Mouse (Mus musculus): ENCODE measurements around the gene Fbn1.

The Fbn1 gene

DNA sequence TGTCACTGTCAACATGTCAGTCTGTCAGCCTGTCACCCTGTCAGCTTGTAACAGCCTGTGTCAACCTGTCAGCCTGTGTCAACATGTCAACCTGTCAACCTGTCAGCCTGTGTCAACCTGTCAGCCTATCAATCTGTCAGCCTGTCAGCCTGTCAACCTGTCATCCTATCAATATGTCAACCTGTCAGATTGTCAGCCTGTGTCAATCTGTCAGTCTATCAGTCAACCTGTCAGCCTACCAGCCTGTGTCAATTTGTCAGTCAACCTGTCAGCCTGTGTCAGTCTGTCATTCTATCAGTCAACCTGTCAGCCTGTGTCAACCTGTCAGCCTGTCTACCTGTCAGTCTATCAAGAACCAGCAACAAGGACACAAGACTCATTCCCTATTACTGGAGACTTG lies 6.3 kb downstream of the Fbn1 start:
- DNase-seq (ENCODE audit: low read depth in 2 of 2, low spot score in 2 of 2), result no peak

GRCm38 (mm10) chr2:125498216-125498615 lies 9.6 kb downstream of the Fbn1 start:
- DNase-seq (ENCODE audit: low read depth in 2 of 2, low spot score in 2 of 2), result no peak

- no peak for DNase-seq (ENCODE audit: low read depth in 2 of 2, low spot score in 2 of 2)
Observed at GRCm38 (mm10) chr2:125496696-125497095, 11.1 kb downstream of the Fbn1 start.

DNA sequence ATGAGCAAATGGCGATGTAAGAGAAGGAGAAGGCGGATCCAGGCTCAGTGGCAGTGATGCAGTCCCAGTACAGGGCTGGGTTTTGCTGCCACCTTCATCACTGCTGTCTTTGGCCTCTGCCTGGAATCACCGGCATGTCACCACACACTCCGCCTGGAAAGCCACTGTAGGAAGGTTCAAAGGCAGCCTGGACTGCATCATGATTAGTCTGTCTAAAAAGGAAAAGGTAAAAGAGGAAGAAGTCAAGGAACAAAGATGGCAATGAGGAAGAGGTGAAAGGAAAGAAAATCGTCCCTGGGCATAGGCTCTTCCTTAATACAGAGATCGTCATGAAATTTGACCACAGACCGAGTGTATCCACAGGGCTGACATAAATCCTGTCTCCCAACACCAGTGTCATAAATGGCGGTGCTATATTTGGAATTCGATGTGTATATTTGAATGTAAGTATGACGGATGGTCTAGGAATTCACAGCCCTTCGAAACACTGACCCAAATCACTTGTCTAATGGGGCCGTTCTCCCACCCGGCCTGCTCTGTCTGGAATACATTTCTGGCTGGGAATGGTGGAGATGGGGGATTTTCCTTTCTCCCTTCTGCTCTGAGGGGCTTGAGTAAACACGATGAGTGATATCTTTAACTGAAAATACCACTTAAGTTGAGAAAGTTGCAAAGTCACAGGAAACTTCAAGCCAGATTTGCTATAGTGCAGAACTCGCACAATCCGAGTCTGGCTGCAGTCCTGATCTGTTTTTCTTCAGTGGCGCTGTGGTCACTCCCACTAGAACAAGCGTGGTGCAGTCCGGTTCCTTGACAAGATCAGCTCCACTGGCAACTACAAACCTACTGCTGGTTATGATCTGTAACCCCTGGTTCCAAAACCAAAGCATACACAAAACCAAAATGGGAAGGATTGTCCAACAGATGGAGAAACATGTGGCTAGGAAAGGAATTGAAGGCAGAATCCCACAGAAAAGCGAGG lies 12.7 kb downstream of the Fbn1 start:
- DNase-seq (ENCODE audit: low read depth in 2 of 2, low spot score in 2 of 2), result no peak

DNA sequence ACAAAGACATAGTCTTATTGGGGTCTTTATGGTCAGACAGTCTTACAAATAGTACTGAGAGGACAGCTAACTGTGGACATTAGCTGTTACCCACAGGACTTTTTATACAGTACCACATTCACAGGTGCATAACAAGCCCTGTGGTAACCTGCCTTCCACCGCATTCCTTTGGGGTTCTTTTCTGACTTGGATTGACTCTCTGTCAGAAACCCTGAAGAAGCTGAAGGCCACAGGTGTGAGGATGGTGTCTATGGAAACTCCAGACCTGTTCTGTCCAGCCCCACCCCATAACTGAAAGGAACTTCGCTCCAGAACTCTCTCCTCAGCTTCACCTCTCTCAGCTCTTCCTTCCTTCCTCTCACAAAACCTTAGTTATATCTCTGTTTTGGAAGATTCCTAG lies 13.5 kb downstream of the Fbn1 start:
- no peak for DNase-seq (ENCODE audit: low read depth in 2 of 2, low spot score in 2 of 2)

DNA sequence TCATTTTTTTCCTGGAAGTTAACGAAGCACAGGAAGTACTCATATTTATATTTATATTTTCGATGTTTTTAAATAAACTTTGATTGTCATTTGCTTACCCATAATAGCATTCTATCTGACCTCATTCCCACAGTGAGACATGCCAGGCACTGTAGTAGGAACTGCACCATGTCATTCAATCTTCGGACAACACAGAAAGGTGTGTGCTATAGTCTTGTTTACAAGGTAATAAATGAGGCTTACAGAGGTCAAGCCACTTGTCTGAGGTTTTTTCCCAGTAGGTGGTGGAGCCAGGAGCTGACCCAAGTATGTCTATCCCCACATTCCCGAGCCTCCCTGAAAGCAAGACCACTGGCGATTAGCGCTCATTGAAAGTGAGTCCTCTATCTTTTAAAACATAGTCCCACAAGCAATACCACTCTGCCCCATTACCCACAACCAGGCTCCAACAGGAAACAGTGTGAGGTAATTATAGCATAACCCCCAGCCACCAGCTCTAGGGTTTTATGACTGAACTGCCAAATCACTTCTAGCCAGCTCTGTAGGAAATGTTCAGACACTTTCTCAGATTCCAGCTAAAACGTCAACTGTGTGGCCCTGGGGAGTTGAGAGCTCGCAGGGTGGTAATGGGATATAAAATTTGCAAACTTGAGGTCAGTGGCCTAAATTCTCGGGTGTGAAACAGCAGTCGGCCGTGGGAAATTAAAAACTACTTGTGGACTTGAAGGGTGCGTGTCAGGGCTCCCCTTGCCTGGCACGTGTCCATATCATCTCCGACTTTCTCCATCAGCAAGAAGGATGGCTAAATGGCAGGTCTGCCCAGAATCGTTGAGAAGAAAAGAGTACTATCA lies 15.5 kb downstream of the Fbn1 start:
- DNase-seq (ENCODE audit: low read depth in 2 of 2, low spot score in 2 of 2), result no peak

DNA sequence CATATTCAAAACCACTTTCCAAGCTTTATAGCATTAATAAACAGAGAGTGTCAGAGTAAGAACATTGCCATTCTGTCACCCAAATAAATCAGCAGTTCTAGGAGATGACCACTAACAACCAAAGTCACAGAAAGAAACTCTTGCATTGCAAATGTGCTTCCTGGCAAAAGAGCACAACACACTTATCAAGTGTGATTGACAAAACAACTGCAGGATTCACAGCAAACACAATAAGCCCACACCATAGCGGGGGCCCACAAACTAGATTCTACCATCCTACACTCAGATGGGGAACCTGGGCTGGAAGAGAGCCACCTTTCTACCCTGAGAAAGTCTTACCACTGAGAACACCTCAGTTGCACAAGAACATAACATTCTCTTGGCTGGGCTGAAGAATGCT lies 17.8 kb downstream of the Fbn1 start:
- no peak for DNase-seq (ENCODE audit: low read depth in 2 of 2, low spot score in 2 of 2)

DNA sequence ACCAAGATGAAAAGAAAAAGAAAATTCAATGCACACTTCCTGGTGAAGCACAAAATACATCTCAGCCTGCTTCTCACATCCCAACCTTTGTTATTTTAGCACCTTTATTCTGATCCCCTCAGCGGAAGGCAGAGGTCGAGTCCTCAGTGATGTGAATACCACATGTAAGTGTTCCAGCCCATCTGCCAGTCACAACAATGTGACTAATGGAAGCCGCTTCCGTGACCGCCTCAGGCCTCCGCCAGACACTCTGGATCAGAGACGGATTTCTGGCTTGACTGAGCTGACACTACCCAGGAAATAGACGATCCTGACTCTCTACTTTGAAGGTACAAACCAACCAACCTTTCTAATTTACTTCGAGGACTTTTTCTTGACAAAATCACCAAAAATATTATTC lies 22.9 kb downstream of the Fbn1 start:
- no peak for DNase-seq (ENCODE audit: low read depth in 2 of 2, low spot score in 2 of 2)

DNA sequence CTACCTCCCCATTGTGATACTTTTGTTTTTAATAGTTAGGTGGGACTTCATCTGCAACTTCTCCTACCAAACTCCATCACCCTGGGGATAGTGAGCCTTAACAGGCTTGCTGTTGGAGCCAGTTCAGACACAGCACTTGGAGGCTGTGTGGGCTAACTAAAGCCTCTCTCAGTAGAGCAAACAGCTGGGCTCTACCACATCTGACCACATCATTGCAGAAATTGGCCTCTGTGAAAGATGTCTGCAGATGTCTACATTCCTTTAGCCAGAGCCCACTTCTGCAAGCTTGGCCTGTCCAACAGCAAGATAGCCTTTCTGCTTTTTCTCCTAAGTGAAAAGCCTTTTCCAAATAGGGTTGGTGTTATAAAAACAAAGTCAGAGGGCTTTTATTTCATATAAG lies 23.6 kb downstream of the Fbn1 start:
- DNase-seq (ENCODE audit: low read depth in 2 of 2, low spot score in 2 of 2), result no peak

DNA sequence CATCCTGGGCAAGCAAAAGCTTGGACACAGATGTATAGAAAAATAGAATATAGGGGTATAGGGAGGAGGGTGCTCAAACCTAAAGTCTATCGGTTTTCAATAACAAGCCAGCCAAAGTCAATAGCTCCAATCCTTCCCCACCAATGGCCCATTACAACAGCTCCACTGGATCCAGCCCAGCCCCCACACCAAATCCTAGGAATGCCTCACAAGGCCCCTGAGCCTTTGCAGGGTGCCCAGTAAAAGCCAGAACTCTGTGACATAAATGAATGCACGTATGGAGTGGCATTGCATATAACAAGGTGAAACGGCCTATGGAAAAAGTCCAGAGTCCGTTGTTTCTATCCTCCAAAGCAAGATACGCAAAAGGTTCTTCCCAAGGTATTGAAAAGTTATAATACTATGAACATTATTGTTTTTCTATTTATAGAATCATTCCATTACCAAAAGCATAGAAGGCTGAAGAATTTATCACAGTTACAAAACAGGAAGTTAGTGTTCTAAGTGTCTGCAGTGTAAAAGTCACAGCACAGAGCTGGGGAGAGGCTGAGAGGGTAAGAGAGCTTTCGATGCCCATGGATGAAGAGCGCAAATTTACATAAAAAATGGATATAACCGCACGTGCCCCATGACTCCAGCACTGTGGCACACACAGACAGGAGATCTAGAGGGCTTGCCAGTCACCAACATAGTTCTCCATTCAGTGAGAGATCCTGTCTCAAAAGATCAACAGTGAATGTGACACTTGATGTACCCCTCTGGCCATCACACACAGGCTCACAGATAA lies 26.1 kb downstream of the Fbn1 start:
- DNase-seq (ENCODE audit: low read depth in 2 of 2, low spot score in 2 of 2), result no peak

GRCm38 (mm10) chr2:125481116-125481515 lies 26.7 kb downstream of the Fbn1 start:
- DNase-seq (ENCODE audit: low read depth in 2 of 2, low spot score in 2 of 2), result no peak

GRCm38 (mm10) chr2:125480057-125480456 lies 27.7 kb downstream of the Fbn1 start:
- DNase-seq (ENCODE audit: low read depth in 2 of 2, low spot score in 2 of 2), result no peak

DNA sequence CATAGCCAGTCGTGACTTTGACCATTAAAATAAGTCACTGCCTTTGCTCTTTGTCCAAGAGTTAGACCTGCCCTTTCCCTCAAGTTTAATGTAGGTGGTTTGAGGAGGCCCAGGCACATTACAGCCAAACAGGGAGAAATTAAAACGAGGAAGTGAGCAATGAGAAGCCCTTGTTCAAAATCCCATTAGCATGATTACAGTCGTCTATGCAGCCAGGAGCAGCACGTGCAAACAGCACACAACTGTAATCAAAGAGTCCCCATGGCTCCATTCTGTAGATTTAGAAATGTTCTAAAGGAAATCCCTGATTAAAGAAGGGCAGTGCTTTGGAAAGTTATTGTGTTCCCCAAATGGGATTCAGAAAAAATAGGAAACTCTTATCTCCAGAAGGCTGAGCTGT lies 29.1 kb downstream of the Fbn1 start:
- no peak for DNase-seq (ENCODE audit: low read depth in 2 of 2, low spot score in 2 of 2)

GRCm38 (mm10) chr2:125477367-125477766 lies 30.4 kb downstream of the Fbn1 start:
- no peak for DNase-seq (ENCODE audit: low read depth in 2 of 2, low spot score in 2 of 2)

GRCm38 (mm10) chr2:125476231-125476630 lies 31.6 kb downstream of the Fbn1 start:
- DNase-seq (ENCODE audit: low read depth in 2 of 2, low spot score in 2 of 2), result no peak

DNA sequence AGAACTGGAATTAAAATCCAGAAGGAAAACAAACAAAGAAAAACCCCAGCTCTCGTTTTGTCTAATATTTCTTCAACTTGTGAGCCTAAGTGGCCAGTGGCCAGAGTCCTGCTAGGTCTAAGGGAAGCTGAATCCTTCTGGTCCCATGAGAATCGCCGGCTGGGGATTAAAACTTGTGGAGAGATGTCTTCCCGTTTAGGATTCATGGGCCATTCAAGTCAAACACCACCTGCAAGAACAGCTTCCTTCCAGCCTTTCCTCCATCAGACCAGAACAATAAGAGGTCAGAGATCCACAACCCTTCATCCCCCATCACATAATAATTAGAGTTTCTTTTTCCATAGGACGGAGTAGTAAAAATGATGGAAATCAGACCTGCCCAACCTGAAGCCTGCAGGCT lies 33.1 kb downstream of the Fbn1 start:
- no peak for DNase-seq (ENCODE audit: low read depth in 2 of 2, low spot score in 2 of 2)

DNA sequence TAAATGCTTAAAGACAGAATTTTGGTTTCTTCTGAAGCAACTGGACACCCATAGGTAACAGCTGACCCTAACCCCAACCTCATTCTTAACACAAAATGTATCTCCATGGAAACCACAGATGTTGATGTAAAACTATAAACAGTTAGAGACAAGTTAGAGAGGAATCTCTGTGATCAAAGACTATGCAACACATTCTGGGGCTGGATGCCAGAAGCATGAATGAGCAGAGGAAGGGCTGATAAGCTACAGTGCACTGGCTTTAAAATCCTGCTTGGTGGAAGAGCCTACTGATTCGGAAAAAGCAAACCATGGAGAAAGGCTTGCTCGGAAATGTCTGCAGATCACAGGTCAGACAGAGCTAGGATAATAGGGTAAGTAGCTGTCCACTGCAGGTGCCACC lies 34.6 kb downstream of the Fbn1 start:
- DNase-seq (ENCODE audit: low read depth in 2 of 2, low spot score in 2 of 2), result no peak

GRCm38 (mm10) chr2:125471721-125472120 lies 36.1 kb downstream of the Fbn1 start:
- DNase-seq (ENCODE audit: low read depth in 2 of 2, low spot score in 2 of 2), result no peak

DNA sequence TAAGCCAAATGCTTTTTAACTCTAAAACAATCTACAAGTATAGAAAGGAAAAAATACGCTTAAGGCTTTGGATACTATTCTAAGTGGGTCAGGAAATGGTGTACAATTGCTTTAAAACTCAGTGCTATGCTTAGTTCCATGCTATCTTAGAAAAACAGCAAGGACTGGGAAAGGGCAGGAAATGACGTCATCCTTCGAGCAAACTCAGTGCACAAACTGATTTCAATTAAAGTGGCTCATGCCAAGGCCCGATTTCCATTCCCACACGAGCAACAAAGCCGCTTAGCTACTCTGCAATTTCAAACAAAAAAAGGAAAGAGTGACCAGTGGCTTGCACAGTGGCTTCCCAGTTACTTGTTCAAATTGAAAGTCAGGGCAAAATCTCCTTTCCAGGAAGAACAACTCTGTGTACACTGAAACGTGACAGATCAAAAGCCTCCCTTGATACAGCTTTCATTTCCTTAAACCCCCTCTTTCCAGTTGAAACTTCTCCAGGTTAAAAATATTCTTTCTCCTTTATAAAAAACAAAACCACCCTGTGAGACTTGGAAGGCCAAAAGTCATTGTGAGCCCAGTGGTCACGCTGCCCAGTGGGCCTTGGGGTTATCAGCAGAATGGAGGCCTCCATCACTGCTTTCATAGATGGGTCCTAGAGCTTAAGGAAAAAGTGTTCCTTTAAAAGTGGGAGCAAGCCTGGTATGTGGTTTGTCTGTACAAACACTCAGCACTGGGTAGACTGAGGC lies 37.1 kb downstream of the Fbn1 start:
- DNase-seq (ENCODE audit: low read depth in 2 of 2, low spot score in 2 of 2), result no peak

DNA sequence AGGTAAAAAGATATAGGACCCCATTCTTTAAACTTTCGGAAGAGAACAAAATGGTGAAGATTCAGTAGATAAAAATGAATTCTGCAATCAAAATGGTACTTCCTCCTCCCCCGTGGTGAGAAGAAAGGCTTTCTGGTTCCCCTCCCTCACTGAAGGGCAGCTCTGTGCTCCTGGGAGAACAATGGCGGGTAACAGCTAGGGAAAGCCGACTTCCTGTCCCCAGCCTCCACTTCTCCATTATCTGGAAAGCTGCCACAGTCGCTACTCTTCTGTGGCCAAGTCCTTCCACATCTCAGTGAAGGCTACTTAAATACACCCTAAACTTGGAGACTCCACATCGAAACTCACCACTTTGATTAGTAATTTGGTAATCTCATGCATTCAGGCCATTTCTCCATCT lies 43.8 kb downstream of the Fbn1 start:
- DNase-seq (ENCODE audit: low read depth in 2 of 2, low spot score in 2 of 2), result no peak

DNA sequence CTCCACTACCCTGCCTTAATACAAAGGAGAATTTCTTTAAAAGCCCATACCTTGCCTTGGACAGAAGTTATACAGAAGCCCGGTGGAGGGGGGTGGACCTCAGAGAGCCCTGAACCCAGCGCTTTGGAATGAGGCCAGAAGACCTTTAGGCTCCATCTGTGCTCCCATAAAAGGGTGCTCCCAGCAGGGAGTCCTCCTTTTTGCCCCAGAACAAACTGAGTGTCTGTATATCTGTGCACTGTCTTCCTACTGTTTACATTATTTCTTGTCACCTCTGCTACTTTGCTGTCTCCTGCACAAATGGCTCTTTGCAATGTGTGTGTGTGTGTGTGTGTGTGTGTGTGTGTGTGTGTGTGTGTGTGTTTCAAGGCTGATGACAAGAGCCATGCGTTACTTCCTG lies 48.7 kb downstream of the Fbn1 start:
- DNase-seq (ENCODE audit: low read depth in 2 of 2, low spot score in 2 of 2), result no peak

Measured in CD8-positive naive resting alpha-beta T cell, adult 2 months (primary cell).